Mouse (Mus musculus) thymus, postnatal 4 days (tissue): Measurements from ENCODE around the gene Repin1.
A peak's percentile ranks its signal among the peaks of the same experiment; 100 is the strongest.

Experiments
- DNase-seq: peaks from one replicate; pipeline ENCODE4 v3.0.0; 2021

Repin1 gene

DNA sequence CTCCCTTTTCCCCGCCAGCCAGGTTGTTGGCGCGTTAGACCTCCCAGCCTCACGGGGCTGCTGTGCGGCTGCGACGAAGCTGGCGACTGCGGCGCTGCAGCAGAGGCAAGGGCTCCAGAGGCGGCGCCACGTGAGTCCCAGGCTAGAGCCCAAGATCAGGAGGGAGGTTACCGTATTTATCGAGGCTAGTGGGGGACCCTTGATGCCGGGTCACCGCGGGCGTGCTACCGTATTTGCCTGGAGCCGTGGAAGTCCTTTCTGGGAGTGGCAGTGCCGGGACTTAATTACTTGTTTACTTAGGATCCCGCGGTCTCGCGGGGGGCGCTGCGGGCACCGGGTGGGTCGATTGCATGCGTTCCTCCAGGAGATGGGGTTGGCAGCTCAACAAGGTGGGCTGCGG lies 33.3 kb downstream of the Repin1 start:
- peak; percentile 71 for DNase-seq

GRCm38 (mm10) chr6:48627511-48627924 lies 33.8 kb downstream of the Repin1 start:
- DNase-seq = no peak

GRCm38 (mm10) chr6:48628377-48628776 lies 34.7 kb downstream of the Repin1 start:
- no peak for DNase-seq

GRCm38 (mm10) chr6:48628808-48629660 lies 35.4 kb downstream of the Repin1 start:
- peak; percentile 71 for DNase-seq

GRCm38 (mm10) chr6:48629661-48630034 lies 36.0 kb downstream of the Repin1 start:
- DNase-seq = no peak

DNA sequence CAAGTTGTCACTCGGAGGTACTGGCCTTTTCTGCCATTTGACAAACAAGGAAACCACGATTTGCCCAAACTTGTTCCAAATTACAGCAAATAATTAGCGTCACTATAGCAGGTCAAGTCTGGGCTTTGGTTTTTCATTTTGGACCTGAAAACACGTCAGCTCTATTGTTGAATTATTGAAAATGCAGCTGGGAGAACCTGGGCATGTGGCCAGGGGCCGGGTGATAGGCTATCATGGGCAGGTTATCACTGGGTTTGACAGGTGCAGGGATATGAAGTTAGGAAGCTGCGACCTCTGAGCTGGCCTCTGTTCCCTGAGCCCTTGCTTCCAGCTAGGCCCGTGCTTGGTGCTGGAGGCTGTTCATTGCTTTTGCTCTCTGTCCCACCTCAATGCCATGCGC lies 37.1 kb downstream of the Repin1 start:
- DNase-seq = no peak

- no peak for DNase-seq
Measured at GRCm38 (mm10) chr6:48635105-48635504, 41.4 kb downstream of the Repin1 start.

DNA sequence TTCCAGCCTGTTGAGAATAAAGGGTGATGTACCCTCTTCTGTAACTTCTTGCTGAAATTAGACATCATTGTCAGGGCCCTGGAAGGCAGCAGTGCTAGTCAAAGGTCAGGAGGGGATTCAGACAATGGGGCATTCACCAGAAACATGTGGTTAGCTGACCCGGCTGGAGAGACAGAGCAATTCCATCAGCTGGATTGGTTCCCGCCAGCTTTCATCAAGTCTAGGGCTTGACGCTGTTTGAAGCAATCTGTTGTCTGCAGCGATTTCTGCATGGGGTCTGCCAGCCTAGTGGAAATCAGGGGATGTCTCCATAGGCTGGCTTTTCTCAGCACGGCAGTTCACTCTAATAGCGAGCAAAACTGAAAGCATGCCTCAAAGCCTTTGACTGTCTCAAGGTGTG lies 42.8 kb downstream of the Repin1 start:
- DNase-seq = no peak

DNA sequence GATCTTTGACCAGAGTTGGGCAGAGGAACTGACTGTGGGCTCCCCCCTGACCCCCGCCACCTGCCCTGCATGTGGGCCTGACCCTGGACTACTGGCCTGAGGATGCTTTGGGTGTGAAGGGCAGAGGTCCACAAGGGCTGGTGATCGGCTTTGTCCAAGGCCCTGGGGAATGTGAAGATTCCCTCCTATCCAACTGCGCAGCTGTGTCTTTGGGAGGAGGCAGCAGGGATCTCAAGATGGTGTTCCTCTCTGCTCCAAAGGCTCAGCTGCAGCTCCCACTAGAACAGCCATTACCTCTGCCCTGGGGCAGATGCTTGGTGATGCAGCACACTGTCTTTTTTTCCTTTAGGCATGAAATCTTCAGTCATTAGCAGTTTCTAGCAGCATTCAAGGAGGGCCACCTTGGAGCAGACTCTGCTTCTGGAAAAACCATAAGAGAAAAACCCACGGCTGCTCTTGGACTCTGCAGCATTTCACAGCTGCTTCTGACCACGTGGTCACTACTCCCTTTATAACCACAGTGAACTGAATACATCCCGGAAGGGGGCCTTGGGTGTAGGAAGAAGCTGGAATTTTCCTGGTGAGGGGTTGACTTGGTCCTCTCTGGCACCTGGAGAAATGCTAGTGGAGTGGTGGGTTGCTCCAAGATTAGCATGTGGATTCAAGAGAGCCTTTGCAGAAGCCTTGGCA lies 44.3 kb downstream of the Repin1 start:
- DNase-seq = no peak

DNA sequence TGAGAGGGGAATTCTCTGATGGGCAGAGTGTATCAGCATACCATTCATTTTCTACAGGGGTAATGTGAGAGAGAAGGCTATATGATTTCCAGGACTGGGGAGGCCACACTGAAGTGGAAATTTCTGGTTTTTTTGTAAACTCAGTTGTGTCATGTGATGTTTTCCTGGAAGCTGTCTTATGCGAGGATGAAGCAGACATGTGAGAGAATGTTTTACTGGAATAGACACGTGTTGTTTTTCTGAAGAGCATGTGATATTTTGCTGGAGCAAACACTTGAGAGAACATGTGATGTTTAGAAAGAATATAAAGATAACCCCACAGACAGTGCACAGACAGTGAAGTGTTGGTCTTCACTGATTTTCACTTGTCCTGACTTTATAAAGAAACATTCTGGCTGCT lies 44.9 kb downstream of the Repin1 start:
- DNase-seq = no peak

GRCm38 (mm10) chr6:48641391-48641790 lies 47.7 kb downstream of the Repin1 start:
- DNase-seq = peak; percentile 4

DNA sequence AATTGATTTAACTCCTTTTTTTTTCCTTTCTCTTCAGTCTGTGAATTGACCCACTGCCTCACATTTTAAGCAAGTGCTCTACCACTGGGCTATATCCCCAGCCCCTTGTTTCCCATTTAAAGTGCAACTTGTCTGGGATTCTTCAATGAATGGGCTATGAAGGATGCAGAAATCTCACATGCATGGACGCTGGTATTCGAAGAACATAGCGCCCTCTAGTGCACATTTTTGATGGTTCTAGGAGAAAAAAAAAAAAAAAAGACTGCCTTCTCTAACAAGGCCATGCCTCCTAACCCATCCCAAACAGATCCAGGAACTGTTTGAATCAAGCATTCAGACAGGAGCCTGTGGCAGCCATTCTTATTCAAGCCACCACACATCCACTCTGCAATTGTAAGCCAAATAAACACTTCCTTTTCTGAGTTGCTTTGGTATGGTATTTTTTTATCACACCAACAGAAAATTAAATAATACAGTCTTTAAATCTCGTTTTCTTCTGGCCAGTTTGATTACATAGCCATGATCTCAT lies 49.1 kb downstream of the Repin1 start:
- peak; percentile 33 for DNase-seq

GRCm38 (mm10) chr6:48645660-48646308 lies 52.1 kb downstream of the Repin1 start:
- peak; percentile 86 for DNase-seq

DNA sequence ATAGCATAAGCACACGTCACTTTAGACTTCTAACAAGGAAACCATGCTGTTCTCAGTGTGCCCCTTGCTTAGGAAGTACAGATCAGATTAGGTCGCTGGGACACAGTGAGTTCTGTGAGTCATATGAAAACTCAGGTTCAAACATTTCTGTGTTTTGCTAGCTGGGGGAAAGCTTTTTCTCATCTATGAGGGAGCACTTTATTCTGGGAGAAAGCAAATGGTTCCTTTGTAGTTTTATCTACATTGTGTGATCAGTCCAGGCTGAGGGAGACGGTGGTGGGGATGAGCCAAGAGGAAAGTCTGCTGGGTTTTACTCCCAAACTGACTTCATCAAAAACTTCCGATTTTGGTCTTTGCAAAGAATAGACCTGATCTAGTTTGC lies 52.6 kb downstream of the Repin1 start:
- peak; percentile 6 for DNase-seq

GRCm38 (mm10) chr6:48646995-48647394 lies 53.3 kb downstream of the Repin1 start, which contains the start of gene Gimap8:
Gimap8 (plus strand) TSS chr6:48647234.
- peak; percentile 91 for DNase-seq

- peak; percentile 17 for DNase-seq
Measured at GRCm38 (mm10) chr6:48647611-48648010, 53.9 kb downstream of the Repin1 start.
